Mouse (Mus musculus) left cerebral cortex, postnatal 25 days (tissue): ENCODE results near the gene Pycr2. TPM values are rescaled to one million over a fixed set of nuclear protein-coding genes. Genes with fewer than 3 reads are reported as not detected.

ENCODE experiments used
- DNase-seq, 2 experiments: peaks; one replicate each; pipeline ENCODE4 v3.0.0; 2022; ENCODE audit warnings: low spot score in 2 of 2, mixed read lengths in 1 of 2
- intact Hi-C: fragments of 180-260 bp; cut with DNase I; formaldehyde crosslinking; loops from one replicate; pipeline ENCODE4 v1.15.1; 2025
- total RNA-seq, 2 experiments: library from RNA; stranded (reverse); gene quantifications; 2 replicates each; pipeline ENCODE4 v1.2.3; 2021

Gene Pycr2
- total RNA-seq, 2 experiments from 2014 or later: 29.8 to 30.2 TPM

- DNase-seq: no peak
- intact Hi-C loops: no loop called here
Observed at GRCm38 (mm10) chr1:180903666-180904038, 441 bp upstream of the Pycr2 start.

DNA sequence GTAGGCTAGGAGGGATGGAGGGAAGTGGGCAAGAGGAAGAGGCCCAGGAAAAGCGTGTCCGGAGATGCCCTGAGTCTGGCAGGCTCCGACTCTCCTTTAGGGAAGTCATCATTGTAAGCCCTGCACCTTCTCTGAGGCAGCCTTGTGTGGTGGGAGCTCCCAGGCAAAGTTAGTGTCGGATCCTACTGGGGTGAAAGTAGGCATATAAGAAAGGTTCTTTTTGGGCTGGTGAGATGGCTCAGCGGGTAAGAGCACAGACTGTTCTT is 655 bp downstream of the Pycr2 start:
- intact Hi-C loops: no loop called here

GRCm38 (mm10) chr1:180905307-180905706 is 1.2 kb downstream of the Pycr2 start:
- intact Hi-C loops: no loop called here
- no peak for DNase-seq

More for the DNA sequence above, 655 bp downstream of the Pycr2 start:
- no peak for DNase-seq

DNA sequence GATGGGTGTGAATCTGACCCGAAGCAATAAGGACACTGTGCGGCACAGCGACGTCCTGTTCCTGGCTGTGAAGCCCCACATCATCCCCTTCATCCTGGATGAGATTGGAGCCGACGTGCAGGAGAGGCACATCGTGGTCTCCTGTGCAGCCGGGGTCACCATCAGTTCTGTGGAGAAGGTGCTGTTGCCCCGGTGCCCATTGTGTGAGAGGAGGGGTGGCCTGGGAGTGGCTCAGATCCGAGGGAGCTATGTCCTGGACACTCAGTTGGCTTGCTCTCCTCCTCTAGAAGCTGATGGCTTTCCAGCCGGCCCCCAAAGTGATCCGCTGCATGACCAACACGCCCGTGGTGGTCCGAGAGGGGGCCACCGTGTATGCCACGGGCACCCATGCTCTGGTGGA is 1.8 kb downstream of the Pycr2 start:
- intact Hi-C loops: no loop called here
- DNase-seq: no peak

GRCm38 (mm10) chr1:180906461-180907147 is 2.5 kb downstream of the Pycr2 start:
- intact Hi-C loops: no loop called here
- DNase-seq: no peak

GRCm38 (mm10) chr1:180911138-180911537 is 7.0 kb downstream of the Pycr2 start:
- no peak for DNase-seq
- intact Hi-C loops: no loop called here

- DNase-seq: no peak
- intact Hi-C loops: no loop called here
Observed at GRCm38 (mm10) chr1:180911653-180912287, 7.7 kb downstream of the Pycr2 start.

GRCm38 (mm10) chr1:180912792-180913191 is 8.7 kb downstream of the Pycr2 start:
- intact Hi-C loops: no loop called here
- no peak for DNase-seq

DNA sequence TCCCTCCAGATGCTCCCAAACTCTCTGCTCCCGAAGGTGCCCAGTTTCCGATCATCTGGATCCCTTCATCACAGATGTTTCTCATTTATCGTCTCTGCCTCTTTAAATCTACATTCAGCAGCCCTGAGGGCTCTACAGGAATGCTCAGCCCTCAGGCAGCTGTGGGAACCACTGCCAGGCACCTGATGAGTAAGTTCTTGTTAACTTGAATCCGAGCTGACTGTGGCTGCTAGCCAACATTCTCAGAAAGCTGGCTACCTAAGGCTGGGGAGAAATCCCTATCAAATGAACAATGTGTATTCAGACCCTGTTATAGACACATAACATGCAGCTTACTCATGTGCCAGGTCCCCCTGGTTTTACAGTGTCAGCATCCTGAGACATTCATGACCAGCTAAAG is 9.7 kb downstream of the Pycr2 start:
- DNase-seq: no peak

DNA sequence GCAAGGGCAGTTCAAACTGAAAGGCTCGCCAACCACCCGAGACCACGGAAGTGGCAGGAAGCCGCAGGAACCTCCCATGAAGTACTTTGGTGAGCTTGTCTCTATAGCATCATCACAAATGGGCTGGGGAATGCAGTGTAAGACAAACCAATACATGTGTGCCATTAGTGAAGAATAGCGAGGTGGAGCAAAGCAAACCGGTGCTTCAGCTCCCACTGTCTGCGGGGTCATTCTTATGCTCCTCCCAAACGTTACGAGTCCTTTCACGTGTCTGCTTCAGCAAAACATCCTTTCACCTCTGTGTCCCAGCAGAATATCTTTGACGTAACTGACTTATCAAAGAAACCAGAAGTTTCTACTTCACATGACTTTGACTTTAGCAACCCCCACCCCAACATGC is 12.3 kb downstream of the Pycr2 start:
- intact Hi-C loops: no loop called here

More for the DNA sequence above, 9.7 kb downstream of the Pycr2 start:
- intact Hi-C loops: no loop called here

DNA sequence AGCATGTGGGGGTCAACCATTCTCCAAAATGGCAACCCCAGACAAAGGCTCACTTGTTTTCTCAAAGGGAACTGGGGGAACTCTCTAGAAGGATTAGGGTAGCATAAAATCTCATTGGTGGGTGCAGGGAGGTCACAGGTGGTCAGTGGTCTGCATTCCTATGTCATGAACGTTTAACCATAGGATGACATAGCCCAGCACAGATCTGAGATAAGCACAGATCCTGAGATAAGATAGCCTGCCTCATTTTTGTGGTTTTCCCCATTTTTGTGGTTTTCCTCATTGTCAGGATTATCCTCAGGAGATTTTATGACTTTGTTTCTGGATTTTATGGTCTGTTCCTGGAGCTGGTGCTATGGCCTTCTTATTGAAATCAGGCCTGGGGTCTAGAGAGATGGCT is 13.0 kb downstream of the Pycr2 start:
- intact Hi-C loops: no loop called here
- no peak for DNase-seq

More for the DNA sequence above, 12.3 kb downstream of the Pycr2 start:
- no peak for DNase-seq

DNA sequence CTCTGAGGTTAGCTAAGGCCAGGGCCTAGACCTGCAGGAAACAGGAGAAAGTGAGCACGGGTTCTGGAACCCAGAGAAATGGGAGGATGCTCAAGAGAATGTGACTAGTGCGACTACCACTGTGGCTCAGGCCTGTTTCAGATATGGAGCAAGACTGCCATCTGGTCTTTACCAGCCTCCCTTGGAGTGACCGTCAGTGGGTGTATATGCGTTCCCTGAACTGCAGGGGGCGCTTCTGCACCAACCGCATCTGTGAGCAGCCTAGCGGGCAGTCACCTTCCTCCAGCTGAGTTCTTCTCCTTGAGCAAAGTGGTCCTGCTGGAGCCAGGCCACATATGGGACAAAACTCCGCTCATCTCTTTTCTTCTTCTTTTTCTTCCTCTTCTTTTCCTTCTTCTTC is 15.6 kb downstream of the Pycr2 start:
- intact Hi-C loops: no loop called here
- DNase-seq: no peak

- intact Hi-C loops: no loop called here
- DNase-seq: no peak
Observed at GRCm38 (mm10) chr1:180922273-180923048, 18.4 kb downstream of the Pycr2 start.

DNA sequence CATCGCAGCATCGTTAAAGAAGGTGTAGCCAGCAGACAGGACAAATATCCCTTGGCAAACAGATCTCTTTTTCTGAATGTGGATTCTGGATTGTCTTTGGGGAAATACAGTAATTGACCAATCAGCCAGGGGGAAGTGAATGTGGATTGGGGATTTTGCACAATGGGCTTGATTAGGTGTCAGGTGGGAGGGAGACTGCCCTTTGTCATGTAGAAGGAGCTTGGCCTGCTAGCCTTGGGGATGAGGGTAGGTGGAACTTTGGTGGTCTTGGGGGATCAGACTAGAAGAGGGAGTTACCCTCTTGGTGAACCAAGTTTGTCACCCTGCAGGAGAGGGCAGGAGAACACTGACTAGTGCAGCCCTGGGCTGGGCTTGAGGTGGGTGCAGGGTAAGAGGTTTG is 20.6 kb downstream of the Pycr2 start:
- intact Hi-C loops: no loop called here
- DNase-seq: no peak

- intact Hi-C loops: no loop called here
- no peak for DNase-seq
Observed at GRCm38 (mm10) chr1:180926286-180926685, 22.2 kb downstream of the Pycr2 start.

DNA sequence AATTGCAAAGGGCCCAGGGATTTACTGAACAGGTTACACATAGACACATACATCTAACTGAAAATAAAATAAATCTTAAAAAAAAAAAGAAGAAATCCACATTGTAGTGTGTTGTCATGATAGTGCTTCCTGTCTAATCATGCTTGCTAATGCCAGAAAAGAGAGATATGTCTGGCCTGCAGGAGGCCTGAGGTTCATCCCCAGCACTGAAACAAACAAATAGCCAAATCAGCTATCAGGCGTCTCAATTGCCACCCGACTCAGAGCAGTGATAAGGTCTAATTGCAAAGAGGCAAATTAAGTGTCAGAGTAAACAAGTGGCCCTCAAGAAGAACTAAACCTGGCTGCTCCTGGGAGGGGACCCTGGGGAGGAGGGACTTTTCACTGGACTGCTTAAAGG is 25.5 kb downstream of the Pycr2 start:
- intact Hi-C loops: no loop called here
- no peak for DNase-seq

DNA sequence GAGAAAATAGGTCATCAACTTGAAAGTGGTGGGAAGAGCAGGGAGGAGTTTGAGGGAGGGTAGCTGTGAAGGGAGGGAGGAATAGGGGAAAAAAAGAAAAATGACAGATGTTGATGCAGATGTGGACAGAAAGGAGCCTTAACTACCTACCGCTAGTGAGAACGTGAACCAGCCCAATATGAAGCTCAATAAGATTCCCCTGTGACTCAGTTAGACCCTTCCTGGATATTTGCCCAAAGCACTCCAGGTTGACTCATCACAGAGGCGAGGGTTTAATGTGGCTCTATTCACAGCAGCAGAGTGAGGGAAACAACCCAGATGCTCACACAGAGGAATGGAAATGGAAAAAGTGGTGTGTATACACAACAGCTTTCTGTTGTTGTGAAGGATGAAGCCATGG is 27.0 kb downstream of the Pycr2 start:
- DNase-seq: no peak
- intact Hi-C loops: no loop called here

- intact Hi-C loops: no loop called here
- DNase-seq: no peak
Observed at GRCm38 (mm10) chr1:180933659-180934058, 29.6 kb downstream of the Pycr2 start.

GRCm38 (mm10) chr1:180934467-180935419 is 30.6 kb downstream of the Pycr2 start, which contains the start of gene Lefty1:
TSS of gene Lefty1 (plus strand) at chr1:180935022.
- intact Hi-C loops: no loop called here
- no peak for DNase-seq
